Mouse (Mus musculus): ENCODE data around the gene Irf2bp2. TPM values are rescaled to one million over a fixed set of nuclear protein-coding genes. Genes with fewer than 3 reads are reported as not detected.

Irf2bp2 gene
- total RNA-seq (2021) = 81.3 and 82.6 TPM in 2 replicates
- long read RNA-seq, full-length matches to known transcripts = 95 of 134 reads
- long read RNA-seq, partial matches to known transcripts = 0 of 134 reads
- long read RNA-seq, other reads (novel, unspliced or antisense) = 39 of 134 reads

GRCm38 (mm10) chr8:126593889-126594480 is at the start of gene Irf2bp2:
Irf2bp2 (minus strand) TSS chr8:126593986.
- peak; percentile 93 for DNase-seq

DNA sequence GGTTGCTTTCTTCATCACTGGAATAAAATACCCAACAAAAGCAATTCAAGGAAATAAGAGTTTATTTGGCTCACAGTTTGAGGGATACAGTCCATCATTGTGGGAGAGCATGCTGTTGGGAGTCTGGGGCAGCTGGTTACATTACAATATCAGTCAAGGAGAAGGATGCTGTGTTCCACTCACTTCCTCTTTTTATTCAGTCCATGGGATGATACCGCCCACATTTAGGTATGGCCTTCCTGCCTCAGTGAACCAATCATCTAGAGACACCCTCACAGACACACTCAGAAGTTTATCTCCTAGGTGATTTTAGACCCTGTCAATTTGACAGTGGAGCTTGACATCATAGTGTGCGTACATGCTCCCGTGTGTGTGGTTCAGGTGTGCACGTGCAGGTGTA is 48.9 kb upstream of the Irf2bp2 start:
- DNase-seq = no peak

GRCm38 (mm10) chr8:126641568-126642295 is 47.9 kb upstream of the Irf2bp2 start:
- no peak for DNase-seq

GRCm38 (mm10) chr8:126639161-126639560 is 45.4 kb upstream of the Irf2bp2 start:
- DNase-seq = no peak

GRCm38 (mm10) chr8:126638027-126638426 is 44.2 kb upstream of the Irf2bp2 start:
- no peak for DNase-seq

DNA sequence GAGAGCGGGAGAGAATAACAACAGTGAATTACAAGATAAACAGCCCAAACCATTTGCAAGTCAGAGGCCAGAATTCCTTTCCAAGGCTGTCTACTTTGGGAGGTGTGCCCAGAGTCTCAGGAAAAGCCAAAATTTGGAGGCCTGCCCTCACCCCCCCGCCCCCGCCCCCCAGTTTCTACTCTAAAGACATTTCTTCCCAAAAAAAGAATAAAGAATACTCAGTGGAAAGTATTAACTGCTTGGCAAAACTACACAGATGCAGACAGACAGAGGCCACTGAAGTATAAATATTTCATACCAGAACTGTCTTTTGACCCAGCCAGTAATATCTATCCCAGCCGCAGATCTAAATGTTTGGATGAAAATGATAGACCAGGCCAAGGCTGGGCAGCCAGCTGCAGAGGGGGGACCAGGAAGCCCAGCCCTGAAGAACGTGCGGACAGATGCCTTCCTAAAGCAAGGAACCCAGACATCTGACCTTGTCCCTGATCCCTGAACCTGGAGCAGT is 40.8 kb upstream of the Irf2bp2 start:
- DNase-seq = no peak

- no peak for DNase-seq
Observed at GRCm38 (mm10) chr8:126628616-126629015, 34.8 kb upstream of the Irf2bp2 start.

DNA sequence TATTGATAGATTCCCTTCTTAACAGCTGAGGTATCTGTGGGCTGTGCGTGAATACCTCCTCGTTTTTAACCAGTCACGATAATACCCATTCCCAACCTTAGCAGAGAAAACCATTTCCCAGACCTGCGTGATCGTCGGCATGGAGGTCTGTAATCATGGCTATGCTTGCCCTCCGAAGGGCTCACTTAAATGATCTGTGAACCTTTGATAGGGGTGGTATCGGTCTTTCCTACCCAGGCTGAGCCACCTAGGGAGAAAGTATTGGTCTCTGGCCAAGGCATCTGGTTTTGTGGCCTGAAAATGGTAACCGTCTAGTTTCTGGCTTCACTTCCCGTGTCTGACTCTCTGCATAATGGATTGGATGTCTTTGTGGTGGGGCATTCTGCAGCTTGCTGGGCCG is 32.6 kb upstream of the Irf2bp2 start:
- no peak for DNase-seq

DNA sequence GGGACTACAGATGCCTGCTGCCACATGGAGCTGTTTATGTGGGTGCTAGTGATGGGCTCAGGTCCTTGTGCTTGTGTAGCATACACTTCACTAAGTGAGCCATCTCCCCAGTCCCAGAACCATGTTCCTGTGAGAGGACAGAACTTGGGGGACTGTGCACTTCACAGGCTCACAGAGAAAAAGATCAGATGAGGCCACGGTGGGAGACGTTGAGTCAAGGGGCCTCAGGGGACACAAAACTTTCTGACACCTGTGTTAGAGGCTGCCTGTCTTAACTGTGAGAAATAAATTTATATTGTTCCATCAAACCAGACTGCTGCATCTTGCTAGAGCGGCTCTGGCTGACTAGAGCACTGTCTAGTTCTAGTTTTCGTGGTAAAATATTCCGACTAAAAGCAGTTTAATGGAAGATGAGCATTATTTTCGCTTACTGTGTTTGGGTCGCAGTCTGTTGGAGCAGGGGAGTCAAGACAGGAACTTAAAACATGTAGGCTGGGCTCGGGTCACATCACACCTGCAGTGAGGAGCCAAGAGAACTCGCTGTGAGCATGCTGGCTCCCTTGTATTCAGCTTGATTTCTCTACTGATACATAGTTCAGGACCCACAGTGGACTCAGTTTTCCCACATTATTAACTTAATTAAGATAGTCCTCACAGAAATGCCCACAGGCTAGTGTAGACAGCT is 28.5 kb upstream of the Irf2bp2 start:
- no peak for DNase-seq

DNA sequence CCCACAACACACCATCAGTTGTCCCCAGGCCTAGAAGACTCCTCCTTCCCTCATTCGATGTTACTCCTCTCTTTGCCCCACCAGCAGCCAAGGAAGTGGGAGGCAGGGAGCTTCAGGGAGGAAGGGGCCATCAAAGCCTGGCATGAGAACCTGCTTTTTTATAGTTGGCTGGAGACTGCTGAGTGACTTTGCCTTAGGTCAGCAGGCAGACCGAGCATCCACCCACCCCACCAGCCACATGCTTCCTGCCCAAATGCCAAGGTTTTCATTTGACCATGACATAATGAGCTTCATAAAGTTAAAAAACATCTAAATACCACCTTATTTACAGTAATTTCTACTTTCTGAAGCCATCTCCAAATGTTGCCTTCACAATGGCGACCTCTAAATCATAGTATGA is 26.9 kb upstream of the Irf2bp2 start:
- DNase-seq = peak; percentile 33

GRCm38 (mm10) chr8:126619487-126619886 is 25.7 kb upstream of the Irf2bp2 start:
- DNase-seq = no peak

GRCm38 (mm10) chr8:126617665-126618064 is 23.9 kb upstream of the Irf2bp2 start:
- no peak for DNase-seq

- DNase-seq = no peak
Observed at GRCm38 (mm10) chr8:126616736-126617135, 22.9 kb upstream of the Irf2bp2 start.

DNA sequence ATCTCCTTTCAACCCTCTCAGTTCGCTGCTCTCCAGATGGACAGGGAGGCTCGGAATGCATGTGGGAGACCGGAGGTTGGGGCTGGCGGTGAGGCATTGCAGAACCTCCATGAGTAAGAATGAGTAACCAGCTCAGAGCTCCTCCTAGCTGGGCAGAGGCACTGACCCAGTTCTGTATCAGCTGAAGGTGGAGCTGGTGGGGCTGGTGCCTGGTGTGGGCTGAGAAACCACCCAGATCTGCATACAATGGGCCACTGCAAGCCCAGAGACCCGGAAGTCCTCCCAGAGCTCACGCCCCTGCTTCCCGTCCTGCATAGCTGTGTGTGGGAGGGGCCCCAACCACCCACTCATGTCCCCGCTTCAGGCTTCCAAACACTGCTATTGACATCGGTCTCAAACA is 22.0 kb upstream of the Irf2bp2 start:
- peak; percentile 64 for DNase-seq

DNA sequence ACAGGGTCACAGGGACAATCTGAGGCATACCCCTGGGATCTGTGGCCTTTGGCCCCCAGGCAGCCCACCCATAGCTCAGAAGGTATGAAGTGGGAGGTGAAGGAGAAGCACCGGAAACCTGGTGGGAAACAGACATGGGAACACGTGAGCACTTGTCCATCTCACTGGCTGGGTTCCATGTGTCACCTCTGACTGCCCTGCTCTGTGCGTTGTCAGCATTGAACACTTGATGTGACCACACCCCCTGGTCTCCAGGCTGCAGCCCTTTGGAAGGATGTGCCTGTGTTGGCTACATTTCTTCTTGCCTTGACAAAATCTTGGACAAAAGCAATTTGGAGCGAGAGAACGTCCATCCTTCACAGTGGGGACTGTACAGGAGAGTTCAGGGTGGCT is 20.9 kb upstream of the Irf2bp2 start:
- no peak for DNase-seq

- DNase-seq = peak; percentile 50
Observed at GRCm38 (mm10) chr8:126614062-126614739, 20.4 kb upstream of the Irf2bp2 start.

GRCm38 (mm10) chr8:126613143-126613542 is 19.4 kb upstream of the Irf2bp2 start:
- no peak for DNase-seq

GRCm38 (mm10) chr8:126612739-126613138 is 19.0 kb upstream of the Irf2bp2 start:
- DNase-seq = no peak

- DNase-seq = no peak
Observed at GRCm38 (mm10) chr8:126610713-126611112, 16.9 kb upstream of the Irf2bp2 start.

DNA sequence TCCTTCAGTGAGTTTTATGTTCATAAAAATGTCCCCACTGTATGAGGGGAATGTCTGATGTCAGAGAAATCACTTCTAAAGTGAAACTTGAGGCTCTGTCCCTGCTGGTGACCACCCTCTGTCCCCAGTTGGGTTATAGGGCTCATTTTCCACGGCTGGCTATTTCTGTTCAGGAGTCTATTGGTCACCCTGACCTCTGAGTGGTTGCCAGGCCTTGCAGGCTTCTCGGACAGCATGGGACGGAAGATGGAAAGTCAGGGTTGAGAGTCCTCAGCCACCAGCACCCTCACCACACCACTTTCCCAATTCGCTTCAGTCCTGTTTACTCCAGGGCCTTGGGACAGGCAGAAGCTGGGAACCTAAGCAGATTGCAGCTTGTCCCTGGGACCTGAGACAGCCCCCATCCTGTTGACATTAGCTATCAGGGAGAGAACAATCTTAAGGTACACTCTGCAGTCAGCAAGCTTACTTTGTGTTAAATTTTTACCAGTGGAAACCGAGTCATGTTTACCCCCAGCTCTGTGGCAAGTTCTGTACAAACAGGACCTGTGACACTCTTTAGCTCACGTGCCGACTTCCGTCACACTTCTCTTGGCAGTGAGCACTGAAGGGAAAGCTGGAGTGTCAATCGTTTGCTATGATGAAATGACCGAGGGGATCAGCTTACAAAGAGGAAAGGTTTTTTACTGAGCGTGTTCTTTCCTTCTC is 15.9 kb upstream of the Irf2bp2 start:
- DNase-seq = no peak

- DNase-seq = no peak
Observed at GRCm38 (mm10) chr8:126603241-126603947, 9.6 kb upstream of the Irf2bp2 start.

Data from adrenal gland, postnatal 25 days (tissue).